Mouse (Mus musculus): ENCODE data around the gene Usp6nl.
A peak's percentile ranks its signal among the peaks of the same experiment; 100 is the strongest.

DNA sequence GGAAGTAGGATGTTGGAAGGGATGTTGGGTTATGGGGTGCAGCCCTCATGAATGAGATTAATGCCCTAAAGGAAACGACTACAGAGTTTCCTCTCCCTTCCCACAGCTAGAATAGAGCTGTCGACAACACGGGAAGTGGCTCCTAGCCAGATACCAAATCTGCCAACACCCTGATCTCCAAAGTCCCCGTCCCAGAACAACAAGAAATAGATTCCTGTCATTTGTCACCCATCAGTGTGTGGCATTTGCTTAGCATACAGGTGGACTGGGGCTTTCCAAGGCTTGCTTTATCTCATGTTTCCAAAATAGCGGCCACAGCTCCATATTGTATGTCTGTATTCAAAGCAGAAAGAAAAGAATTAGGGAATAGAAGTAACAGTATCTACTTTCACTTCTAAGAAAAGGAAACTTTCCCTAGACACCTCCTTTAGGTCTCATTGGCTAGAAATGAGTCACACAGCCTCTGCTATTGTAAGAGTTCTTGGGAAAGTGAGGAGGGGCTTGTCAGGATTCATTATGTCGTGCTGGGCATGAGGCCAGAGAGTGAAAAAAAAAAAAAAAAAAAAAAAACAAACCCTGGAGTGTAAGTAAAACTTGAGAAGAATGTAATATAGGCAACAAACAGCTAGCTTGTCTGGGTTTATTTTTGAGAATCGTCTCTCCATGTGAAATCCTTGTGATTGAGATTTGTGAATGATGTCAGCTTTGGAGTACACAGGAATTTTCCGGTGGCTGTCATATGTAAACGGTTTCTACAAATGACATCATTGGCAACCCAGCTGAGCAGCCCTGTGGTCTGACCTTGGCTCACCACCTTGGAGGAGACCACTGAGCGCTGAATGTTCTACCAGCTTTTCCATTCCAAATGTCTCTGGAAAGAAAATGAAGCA lies 141.6 kb downstream of the Usp6nl start:
- TF ChIP-seq CTCF (IDR thresholded peaks at IDR 0.05; ENCODE audit: low read depth) (no peak), EP300 (IDR thresholded peaks at IDR 0.05; ENCODE audit: low read depth) (peak; percentile 42; the same call in 1 of the 2 replicates)

Data from heart, postnatal 0 days (tissue).